Mouse (Mus musculus): ENCODE measurements around the gene Srd5a3.
A peak's percentile ranks its signal among the peaks of the same experiment; 100 is the strongest.

The Srd5a3 gene

DNA sequence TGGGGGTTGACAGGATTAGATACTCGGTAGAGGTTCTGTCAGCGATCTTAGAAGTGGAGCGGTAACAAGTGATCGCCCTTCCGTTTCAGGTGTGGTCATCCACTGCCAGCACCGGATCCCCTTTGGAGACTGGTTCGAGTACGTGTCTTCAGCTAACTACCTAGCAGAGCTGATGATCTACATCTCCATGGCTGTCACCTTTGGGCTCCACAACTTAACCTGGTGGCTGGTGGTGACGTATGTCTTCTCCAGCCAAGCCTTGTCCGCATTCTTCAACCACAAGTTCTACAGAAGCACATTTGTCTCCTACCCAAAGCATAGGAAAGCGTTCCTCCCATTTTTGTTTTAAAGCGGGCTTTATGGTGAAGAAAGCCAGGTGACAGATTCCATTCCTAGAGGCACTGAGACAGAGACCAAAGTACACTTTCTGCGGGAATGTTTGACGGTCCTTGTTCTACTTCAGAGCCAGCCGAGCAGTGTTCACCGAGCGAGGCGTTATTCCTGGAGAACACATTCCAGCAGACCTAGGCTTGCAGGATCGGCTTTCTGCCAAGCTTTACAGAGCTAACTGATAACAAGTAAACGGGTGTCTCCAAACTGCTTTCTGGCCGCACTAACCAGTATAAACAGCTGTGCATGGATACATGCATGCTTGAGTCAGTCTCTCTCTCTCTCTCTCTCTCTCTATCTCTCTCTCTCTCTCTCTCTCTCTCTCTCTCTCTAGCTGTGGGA is 14.5 kb downstream of the Srd5a3 start:
- DNase-seq = no peak

- DNase-seq = no peak
Observed at GRCm38 (mm10) chr5:76159555-76159954, 19.5 kb downstream of the Srd5a3 start.

DNA sequence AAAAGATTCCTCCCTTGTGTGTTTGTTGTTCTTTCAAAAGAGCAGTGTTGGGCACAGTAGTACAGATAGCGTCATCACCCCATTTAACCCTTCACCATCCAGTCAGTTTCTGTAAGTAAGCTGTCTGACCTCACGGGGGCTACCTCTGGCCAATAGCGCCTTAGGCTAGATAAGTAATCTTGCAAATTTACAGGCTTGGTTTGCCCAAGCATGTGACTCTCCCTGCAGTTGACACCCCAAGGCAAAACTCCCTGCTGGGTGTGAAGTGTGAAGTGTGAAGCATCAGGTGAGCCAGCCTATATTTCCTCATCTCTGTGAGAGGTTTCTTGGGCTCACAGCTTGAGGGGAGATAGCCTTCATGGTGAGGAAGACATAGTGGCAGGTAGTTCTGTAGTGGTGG is 20.0 kb downstream of the Srd5a3 start:
- no peak for DNase-seq

DNA sequence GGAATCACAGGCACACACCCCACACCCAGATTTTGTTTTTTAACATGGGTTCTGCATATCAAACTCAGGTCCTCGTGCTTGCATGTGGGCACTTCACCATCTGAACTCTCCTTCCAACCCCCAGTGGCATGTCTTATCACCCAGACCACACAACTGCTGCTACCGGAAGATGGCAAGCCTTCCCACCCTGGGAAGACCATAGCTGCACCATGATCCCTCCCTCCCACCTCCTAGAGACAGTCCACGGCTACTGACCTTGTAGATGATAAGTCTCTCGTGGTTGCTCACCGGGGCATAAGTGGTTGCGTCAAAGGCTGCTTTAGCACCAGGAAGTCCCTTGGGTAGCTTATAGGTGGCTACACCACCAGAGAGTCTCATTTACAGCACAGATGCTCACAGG is 21.4 kb downstream of the Srd5a3 start:
- DNase-seq = no peak

- DNase-seq = no peak
Observed at GRCm38 (mm10) chr5:76162926-76163325, 22.9 kb downstream of the Srd5a3 start.

- no peak for DNase-seq
Observed at GRCm38 (mm10) chr5:76163828-76164390, 23.8 kb downstream of the Srd5a3 start.

DNA sequence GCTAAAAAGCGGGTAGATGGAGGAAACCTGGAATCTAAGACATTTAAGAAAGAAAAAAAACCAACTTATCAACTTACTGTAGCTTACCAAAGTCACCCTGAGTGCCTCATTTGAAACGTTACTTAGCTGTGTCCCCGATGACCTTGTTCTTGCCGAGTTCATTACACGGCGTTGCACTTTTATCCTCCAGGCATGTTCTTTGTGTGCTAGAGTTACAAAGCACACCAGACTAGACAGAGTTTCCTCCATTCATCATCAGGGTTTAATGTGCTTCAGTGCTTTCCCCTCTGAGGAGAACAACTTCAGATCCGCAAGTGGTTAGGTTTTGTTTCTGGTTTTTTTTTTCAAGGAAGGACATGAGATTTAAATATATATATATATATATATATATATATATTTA is 24.8 kb downstream of the Srd5a3 start:
- no peak for DNase-seq

GRCm38 (mm10) chr5:76170522-76170921 is 30.5 kb downstream of the Srd5a3 start:
- DNase-seq = no peak

DNA sequence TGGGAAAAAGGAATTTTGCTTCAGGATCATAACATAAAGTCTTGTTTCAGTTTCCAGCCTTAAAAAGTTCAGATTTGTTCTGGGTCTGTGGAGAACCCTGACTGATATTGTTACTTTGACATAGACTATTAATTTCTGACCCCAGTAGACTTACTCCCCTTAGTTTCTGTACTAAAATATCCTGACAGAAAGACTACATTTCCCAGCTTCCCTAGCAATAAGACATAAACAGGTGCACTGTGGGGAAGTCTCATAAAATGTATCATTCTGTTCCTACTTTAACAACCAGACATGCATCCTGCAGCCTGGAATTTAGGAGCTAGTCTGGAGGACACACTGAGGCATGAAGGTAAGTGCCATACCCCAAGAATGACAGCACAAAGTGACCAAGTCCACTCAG is 31.0 kb downstream of the Srd5a3 start:
- no peak for DNase-seq

- DNase-seq = no peak
Observed at GRCm38 (mm10) chr5:76175051-76175450, 35.0 kb downstream of the Srd5a3 start.

GRCm38 (mm10) chr5:76176411-76176810 is 36.3 kb downstream of the Srd5a3 start:
- no peak for DNase-seq

GRCm38 (mm10) chr5:76176841-76177240 is 36.8 kb downstream of the Srd5a3 start:
- no peak for DNase-seq

DNA sequence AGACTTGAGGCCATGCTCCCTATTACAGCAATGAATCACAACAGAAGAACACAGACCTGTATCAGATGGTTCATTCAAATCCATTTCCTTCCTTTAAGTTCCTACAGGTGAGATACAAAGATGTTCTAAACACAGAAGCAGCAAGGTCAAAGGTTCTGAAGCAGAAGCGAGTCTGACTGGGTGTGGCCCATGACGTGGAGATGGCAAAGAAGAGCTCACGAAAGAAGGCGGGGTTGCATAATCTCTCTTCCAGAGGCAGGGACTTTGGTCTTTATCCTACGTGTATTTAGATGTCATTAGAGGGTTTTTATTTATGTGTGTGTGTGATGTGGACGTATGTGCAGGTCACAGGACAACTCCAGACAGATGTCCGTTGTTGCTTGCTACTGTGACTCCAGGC is 37.6 kb downstream of the Srd5a3 start:
- no peak for DNase-seq

GRCm38 (mm10) chr5:76179171-76179570 is 39.1 kb downstream of the Srd5a3 start:
- DNase-seq = no peak

- no peak for DNase-seq
Observed at GRCm38 (mm10) chr5:76179791-76180190, 39.7 kb downstream of the Srd5a3 start.

DNA sequence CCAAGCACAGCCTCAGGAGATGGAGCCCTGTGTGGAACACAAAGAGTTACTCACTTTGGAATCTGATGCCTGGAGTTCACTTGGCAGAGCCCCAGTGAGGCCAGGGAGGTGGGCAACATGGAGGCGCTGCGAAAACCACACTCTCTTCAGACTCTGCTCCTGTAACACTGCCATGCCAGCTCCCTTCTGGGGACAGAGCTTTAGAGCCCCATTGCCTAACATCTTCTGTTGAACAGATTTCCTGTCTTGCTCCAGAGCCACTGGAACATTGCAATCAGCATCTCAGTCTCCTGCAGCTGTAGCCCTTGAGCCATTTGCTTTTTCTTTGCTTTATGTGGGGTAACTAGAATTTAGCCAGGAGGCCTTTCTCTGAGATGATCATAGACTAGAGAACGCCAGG is 42.3 kb downstream of the Srd5a3 start:
- DNase-seq = no peak

GRCm38 (mm10) chr5:76183043-76183749 is 43.1 kb downstream of the Srd5a3 start:
- no peak for DNase-seq

DNA sequence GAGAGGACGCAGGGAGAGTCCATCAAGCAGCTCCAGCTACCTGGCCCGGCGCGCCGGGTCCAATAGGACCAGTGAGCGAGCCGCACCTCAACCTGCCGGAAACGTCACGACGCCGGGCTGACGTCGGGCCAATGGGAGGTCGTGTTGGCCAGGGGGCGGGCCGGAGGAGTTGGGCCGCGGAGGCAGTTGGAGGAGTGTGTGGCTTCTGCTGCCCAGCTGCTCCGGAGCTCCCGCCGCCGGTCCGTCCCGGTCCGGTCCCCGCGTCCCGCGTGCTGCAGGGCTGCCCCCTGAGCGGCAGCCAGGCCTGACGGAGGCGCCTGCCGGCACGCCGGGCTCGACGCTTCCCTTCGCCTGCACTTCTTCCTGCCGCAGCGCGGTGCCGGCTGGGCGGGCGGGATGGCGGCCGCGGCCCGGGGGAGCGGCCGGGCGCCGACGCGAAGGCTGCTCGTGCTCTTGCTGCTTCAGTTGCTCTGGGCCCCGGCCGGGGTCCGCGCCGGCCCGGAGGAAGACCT is 43.7 kb downstream of the Srd5a3 start, which contains the start of gene Tmem165:
Gene Tmem165 (plus strand): TSS at position 131 of the 512 bp plus-strand sequence.
- peak; percentile 95 for DNase-seq

GRCm38 (mm10) chr5:76184286-76185080 is 44.4 kb downstream of the Srd5a3 start:
- peak; percentile 83 for DNase-seq

GRCm38 (mm10) chr5:76187885-76188284 is 47.8 kb downstream of the Srd5a3 start:
- DNase-seq = no peak

GRCm38 (mm10) chr5:76190609-76191008 is 50.5 kb downstream of the Srd5a3 start:
- no peak for DNase-seq

DNA sequence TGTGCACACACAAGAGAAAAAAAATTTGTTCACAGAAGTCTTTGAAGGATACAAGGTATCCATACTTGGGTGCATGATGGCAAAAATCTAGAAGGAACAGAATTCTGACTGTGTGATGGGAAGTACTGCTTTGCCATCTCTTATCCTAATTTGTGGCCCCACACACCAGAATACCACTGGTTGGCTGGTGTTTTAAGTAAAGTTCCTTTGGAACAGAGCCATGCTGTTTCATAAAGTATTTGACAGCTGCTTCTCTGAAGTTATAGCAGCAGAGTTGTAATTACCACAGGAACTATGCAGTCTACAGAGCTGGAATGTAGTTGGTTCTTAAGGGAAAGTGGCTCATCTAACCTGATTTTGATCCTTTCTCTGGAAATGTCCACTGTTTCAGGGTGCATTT is 53.0 kb downstream of the Srd5a3 start:
- no peak for DNase-seq

GRCm38 (mm10) chr5:76194377-76194945 is 54.4 kb downstream of the Srd5a3 start:
- no peak for DNase-seq

Measured in retina, postnatal 1 day (tissue).